Mouse (Mus musculus) neural tube, embryonic 11.5 days (tissue): ENCODE results near the gene Spock1. TPM values are rescaled to one million over a fixed set of nuclear protein-coding genes. Genes with fewer than 3 reads are reported as not detected.

Source experiments
- ATAC-seq: fragments of 200-750 bp; cut with Nextera tagmentation; 2 replicates; pipeline ENCODE4 v1.8.0; 2017; ENCODE audit warnings: moderate number of reproducible peaks, mild to moderate bottlenecking, moderate TSS enrichment, moderate library complexity; ENCODE audit not compliant: insufficient read depth, low FRiP score, low TSS enrichment
- DNase-seq: peaks from one replicate; pipeline ENCODE4 v3.0.0-alpha.2; 2015; ENCODE audit warnings: low spot score
- H3K27ac ChIP-seq: fragments of 300-500 bp; sonication (generic); 2 replicates; pipeline ENCODE4 v1.5.1; 2014; ENCODE audit warnings: low read depth, mild to moderate bottlenecking, low read length
- H3K27me3 ChIP-seq: fragments of 300-500 bp; sonication (generic); 2 replicates; pipeline ENCODE4 v1.6.1; 2014; ENCODE audit warnings: mild to moderate bottlenecking, low read length, mixed read lengths; ENCODE audit not compliant: control insufficient read depth, insufficient read depth
- H3K36me3 ChIP-seq: fragments of 300-500 bp; sonication (generic); 2 replicates; pipeline ENCODE4 v1.6.1; 2014; ENCODE audit warnings: mild to moderate bottlenecking, low read length, moderate library complexity, mixed read lengths; ENCODE audit not compliant: control insufficient read depth, insufficient read depth
- H3K4me1 ChIP-seq: fragments of 300-500 bp; sonication (generic); 2 replicates; pipeline ENCODE4 v1.6.1; 2014; ENCODE audit warnings: low read length, mixed read lengths; ENCODE audit not compliant: control insufficient read depth, insufficient read depth
- H3K4me2 ChIP-seq: fragments of 300-500 bp; sonication (generic); 2 replicates; pipeline ENCODE4 v1.6.1; 2014; ENCODE audit warnings: low read depth, mild to moderate bottlenecking, moderate library complexity
- H3K4me3 ChIP-seq: fragments of 300-500 bp; sonication (generic); 2 replicates; pipeline ENCODE4 v1.5.1; 2014; ENCODE audit warnings: low read depth, low read length
- H3K9ac ChIP-seq: fragments of 300-500 bp; sonication (generic); 2 replicates; pipeline ENCODE4 v1.6.1; 2014; ENCODE audit warnings: mild to moderate bottlenecking, low read length
- H3K9me3 ChIP-seq: fragments of 300-500 bp; sonication (generic); 2 replicates; pipeline ENCODE4 v1.6.1; 2016; ENCODE audit warnings: low read length; ENCODE audit not compliant: control insufficient read depth
- WGBS: fragments of 180-500 bp; shearing (Covaris S2); extraction: QIAGEN DNeasy Blood & Tissue Kit; methylation state at CpG from one replicate; pipeline ENCODE4 v1.1.7; 2014; 5-methylcytosine and 5-hydroxymethylcytosine counted together
- polyA plus RNA-seq: library from polyadenylated mRNA; unstranded; fragments of >200 nt; fragmentation: Nextera tagmentation; extraction: Ambion mirVana; gene quantifications from 2 replicates; pipeline ENCODE4 v1.2.1, GENCODE M21; 2014

Spock1 gene
- polyA plus RNA-seq, 1 experiment from 2014 or later, result 23.3 TPM

- Histone ChIP-seq H3K4me1 (no peaks in the 10 kb centered on the region), H3K36me3 (no peaks in the 10 kb centered on the region), H3K4me2 (no peak overlapping the region), H3K27ac (no peak overlapping the region), H3K9me3 (no peaks in the 10 kb centered on the region), H3K9ac (no peak overlapping the region), H3K27me3 (no peaks in the 10 kb centered on the region), H3K4me3 (no peak overlapping the region)
- 90% methylated on average over 11 of the region's 11 CpGs for WGBS
- DNase-seq, result no peak
- ATAC-seq, result no peak
These were observed 29.3 kb downstream of the Spock1 start for GRCm38 (mm10) chr13:57878797-57879196.

- Histone ChIP-seq H3K4me2 (no peak overlapping the region), H3K27me3 (no peaks in the 10 kb centered on the region), H3K4me3 (no peak overlapping the region), H3K4me1 (no peaks in the 10 kb centered on the region), H3K36me3 (no peaks in the 10 kb centered on the region), H3K27ac (no peak overlapping the region), H3K9me3 (no peaks in the 10 kb centered on the region), H3K9ac (no peak overlapping the region)
- 64% methylated on average over 10 of the region's 10 CpGs for WGBS
- ATAC-seq (no peak), DNase-seq (no peak)
These were observed 30.4 kb downstream of the Spock1 start for GRCm38 (mm10) chr13:57877782-57878181.

GRCm38 (mm10) chr13:57876966-57877365 is 31.2 kb downstream of the Spock1 start:
- no peak overlapping the region for H3K4me2 ChIP-seq
- no peaks in the 10 kb centered on the region for H3K27me3 ChIP-seq
- ATAC-seq, result no peak
- no peak overlapping the region for H3K4me3 ChIP-seq
- 86% methylated on average over 5 of the region's 5 CpGs for WGBS
- H3K9ac ChIP-seq, result no peak overlapping the region
- no peaks in the 10 kb centered on the region for H3K9me3 ChIP-seq
- H3K36me3 ChIP-seq, result no peaks in the 10 kb centered on the region
- H3K27ac ChIP-seq, result no peak overlapping the region
- H3K4me1 ChIP-seq, result no peaks in the 10 kb centered on the region
- DNase-seq, result no peak

- ATAC-seq (no peak), DNase-seq (no peak)
- H3K27ac ChIP-seq, result no peak overlapping the region
- no peaks in the 10 kb centered on the region for H3K4me1 ChIP-seq
- no peak overlapping the region for H3K4me3 ChIP-seq
- no peak overlapping the region for H3K9ac ChIP-seq
- H3K27me3 ChIP-seq, result no peaks in the 10 kb centered on the region
- no peaks in the 10 kb centered on the region for H3K9me3 ChIP-seq
- H3K4me2 ChIP-seq, result no peak overlapping the region
- 86% methylated on average over 4 of the region's 4 CpGs for WGBS
- no peaks in the 10 kb centered on the region for H3K36me3 ChIP-seq
These were observed 38.1 kb downstream of the Spock1 start for GRCm38 (mm10) chr13:57870058-57870457.

- Histone ChIP-seq H3K4me1 (peaks cover 3% of the 10 kb centered on the region; the same call in 1 of the 2 replicates), H3K27ac (no peak overlapping the region), H3K9me3 (no peaks in the 10 kb centered on the region), H3K4me3 (no peak overlapping the region), H3K27me3 (no peaks in the 10 kb centered on the region), H3K9ac (no peak overlapping the region), H3K4me2 (no peak overlapping the region), H3K36me3 (no peaks in the 10 kb centered on the region)
- DNase-seq (no peak), ATAC-seq (no peak)
- WGBS, result 72% methylated on average over 7 of the region's 7 CpGs
These were observed 40.5 kb downstream of the Spock1 start for GRCm38 (mm10) chr13:57867586-57867985.

GRCm38 (mm10) chr13:57865029-57865428 is 43.1 kb downstream of the Spock1 start:
- Histone ChIP-seq H3K4me3 (no peak overlapping the region), H3K9me3 (no peaks in the 10 kb centered on the region)
- 82% methylated on average over 4 of the region's 4 CpGs for WGBS

GRCm38 (mm10) chr13:57858491-57858890 is 49.6 kb downstream of the Spock1 start:
- H3K36me3 ChIP-seq, result no peaks in the 10 kb centered on the region
- H3K27ac ChIP-seq, result no peak overlapping the region
- DNase-seq (no peak), ATAC-seq (no peak)
- no peaks in the 10 kb centered on the region for H3K9me3 ChIP-seq
- H3K27me3 ChIP-seq, result no peaks in the 10 kb centered on the region
- 44% methylated on average over 9 of the region's 9 CpGs for WGBS
- H3K4me3 ChIP-seq, result no peak overlapping the region
- peaks cover 3% of the 10 kb centered on the region; the same call in 1 of the 2 replicates for H3K4me1 ChIP-seq
- no peak overlapping the region for H3K4me2 ChIP-seq
- no peak overlapping the region for H3K9ac ChIP-seq

More at GRCm38 (mm10) chr13:57865029-57865428, 43.1 kb downstream of the Spock1 start:
- no peaks in the 10 kb centered on the region for H3K27me3 ChIP-seq
- no peak overlapping the region for H3K4me2 ChIP-seq
- no peak overlapping the region for H3K27ac ChIP-seq
- H3K9ac ChIP-seq, result no peak overlapping the region
- peaks cover 3% of the 10 kb centered on the region; the same call in 1 of the 2 replicates for H3K4me1 ChIP-seq
- ATAC-seq (no peak), DNase-seq (no peak)
- H3K36me3 ChIP-seq, result no peaks in the 10 kb centered on the region

- Histone ChIP-seq H3K27me3 (no peaks in the 10 kb centered on the region), H3K4me3 (no peak overlapping the region), H3K9ac (no peak overlapping the region), H3K4me2 (no peak overlapping the region), H3K27ac (no peak overlapping the region), H3K4me1 (no peaks in the 10 kb centered on the region), H3K9me3 (no peaks in the 10 kb centered on the region), H3K36me3 (no peaks in the 10 kb centered on the region)
- DNase-seq (no peak), ATAC-seq (no peak)
- 92% methylated on average over 3 of the region's 3 CpGs for WGBS
These were observed 51.1 kb downstream of the Spock1 start for GRCm38 (mm10) chr13:57857016-57857415.

- Histone ChIP-seq H3K36me3 (no peaks in the 10 kb centered on the region), H3K27ac (no peak overlapping the region), H3K4me2 (no peak overlapping the region), H3K9ac (no peak overlapping the region), H3K4me1 (no peaks in the 10 kb centered on the region), H3K4me3 (no peak overlapping the region), H3K27me3 (no peaks in the 10 kb centered on the region), H3K9me3 (no peaks in the 10 kb centered on the region)
- ATAC-seq (no peak), DNase-seq (no peak)
- 85% methylated on average over 10 of the region's 10 CpGs for WGBS
These were observed 51.8 kb downstream of the Spock1 start for GRCm38 (mm10) chr13:57856311-57856853.
